Mouse (Mus musculus) liver, adult 2 months (tissue): ENCODE results near the gene Cyp27b1.

Source experiments
- CTCF ChIP-seq: fragments of 200-500 bp; IDR thresholded peaks from 2 replicates; pipeline ENCODE4 v1.5.1; 2011; ENCODE audit warnings: low read depth, low read length, control low read depth
- POLR2A ChIP-seq: fragments of 200-500 bp; IDR thresholded peaks from 2 replicates; pipeline ENCODE4 v1.6.1; 2011; ENCODE audit warnings: low read length, control low read depth; ENCODE audit not compliant: insufficient read depth; ENCODE audit errors: extremely low read depth

- TF ChIP-seq CTCF: no peak
- no peak for TF ChIP-seq POLR2A
Measured at GRCm38 (mm10) chr10:127075651-127076050, 27.6 kb downstream of the Cyp27b1 start.
